Mouse (Mus musculus) macrophage (primary cell): ENCODE measurements around the gene Erp44. TPM values are rescaled to one million over a fixed set of nuclear protein-coding genes. Genes with fewer than 3 reads are reported as not detected.

Source experiments
- H3K27ac ChIP-seq: fragments of 350-480 bp; formaldehyde crosslinking; 2 replicates; pipeline ENCODE4 v1.9.0; 2021
- H3K36me3 ChIP-seq: fragments of 350-480 bp; formaldehyde crosslinking; 2 replicates; pipeline ENCODE4 v1.9.0; 2021; ENCODE audit errors: inconsistent target
- H3K4me3 ChIP-seq: fragments of 350-480 bp; formaldehyde crosslinking; 2 replicates; pipeline ENCODE4 v1.9.0; 2021; ENCODE audit errors: inconsistent target
- H3K79me2 ChIP-seq: fragments of 350-480 bp; formaldehyde crosslinking; 2 replicates; pipeline ENCODE4 v1.9.0; 2021; ENCODE audit errors: inconsistent target
- WGBS: methylation state at CpG from one replicate; pipeline ENCODE4 v1.1.7; 2026; ENCODE audit warnings: inconsistent platforms; ENCODE audit not compliant: missing documents; 5-methylcytosine and 5-hydroxymethylcytosine counted together
- polyA plus RNA-seq: library from polyadenylated mRNA; stranded (reverse); fragments of 250-400 nt; gene quantifications from 3 replicates; pipeline ENCODE4 v1.2.4, GENCODE M21; 2018; ENCODE audit warnings: inconsistent platforms

Erp44 gene
- polyA plus RNA-seq, 1 experiment from 2014 or later = 82.2 TPM

GRCm38 (mm10) chr4:48182115-48182806 is 97.1 kb downstream of the Erp44 start:
- 94% methylated on average over 8 of the region's 8 CpGs for WGBS
- peaks cover 13% of the 10 kb centered on the region; the same call in 1 of the 2 replicates for H3K36me3 ChIP-seq
- H3K27ac ChIP-seq = no peak overlapping the region
- H3K79me2 ChIP-seq = no peaks in the 10 kb centered on the region
- H3K4me3 ChIP-seq = no peak overlapping the region

GRCm38 (mm10) chr4:48181366-48181765 is 98.0 kb downstream of the Erp44 start:
- Histone ChIP-seq H3K79me2 (no peaks in the 10 kb centered on the region), H3K27ac (no peak overlapping the region), H3K36me3 (peaks cover 13% of the 10 kb centered on the region; the same call in 1 of the 2 replicates), H3K4me3 (no peak overlapping the region)
- WGBS = 89% methylated on average over 6 of the region's 6 CpGs

GRCm38 (mm10) chr4:48180922-48181321 is 98.4 kb downstream of the Erp44 start:
- no CpG with 5 or more reads among the region's 2 CpGs for WGBS
- H3K79me2 ChIP-seq = no peaks in the 10 kb centered on the region
- no peak overlapping the region for H3K27ac ChIP-seq
- H3K36me3 ChIP-seq = peaks cover 13% of the 10 kb centered on the region; the same call in 1 of the 2 replicates
- H3K4me3 ChIP-seq = no peak overlapping the region

- 100% methylated on average over 3 of the region's 3 CpGs for WGBS
Observed at GRCm38 (mm10) chr4:48175666-48176065, 103.7 kb downstream of the Erp44 start.

GRCm38 (mm10) chr4:48163851-48164250 is 115.5 kb downstream of the Erp44 start:
- H3K4me3 ChIP-seq = no peak overlapping the region
- H3K27ac ChIP-seq = no peak overlapping the region
- WGBS = 95% methylated on average over 5 of the region's 5 CpGs
- H3K36me3 ChIP-seq = peaks cover 16% of the 10 kb centered on the region; the same call in 1 of the 2 replicates
- no peaks in the 10 kb centered on the region for H3K79me2 ChIP-seq

More at GRCm38 (mm10) chr4:48175666-48176065, 103.7 kb downstream of the Erp44 start:
- Histone ChIP-seq H3K4me3 (no peak overlapping the region), H3K36me3 (no peaks in the 10 kb centered on the region), H3K79me2 (no peaks in the 10 kb centered on the region), H3K27ac (no peak overlapping the region)

- 98% methylated on average over 4 of the region's 4 CpGs for WGBS
- no peak overlapping the region for H3K27ac ChIP-seq
- H3K79me2 ChIP-seq = no peaks in the 10 kb centered on the region
- no peak overlapping the region for H3K4me3 ChIP-seq
- no peaks in the 10 kb centered on the region for H3K36me3 ChIP-seq
Observed at GRCm38 (mm10) chr4:48160386-48160785, 119.0 kb downstream of the Erp44 start.

GRCm38 (mm10) chr4:48155864-48156263 is 123.5 kb downstream of the Erp44 start:
- Histone ChIP-seq H3K4me3 (no peak overlapping the region), H3K27ac (no peak overlapping the region), H3K79me2 (no peaks in the 10 kb centered on the region), H3K36me3 (no peaks in the 10 kb centered on the region)
- 83% methylated on average over 1 of the region's 1 CpGs for WGBS

GRCm38 (mm10) chr4:48153229-48153628 is 126.1 kb downstream of the Erp44 start:
- H3K4me3 ChIP-seq = no peak overlapping the region
- H3K27ac ChIP-seq = no peak overlapping the region
- WGBS = 94% methylated on average over 5 of the region's 5 CpGs
- H3K79me2 ChIP-seq = no peaks in the 10 kb centered on the region
- no peaks in the 10 kb centered on the region for H3K36me3 ChIP-seq

GRCm38 (mm10) chr4:48149492-48149891 is 129.9 kb downstream of the Erp44 start:
- 100% methylated on average over 2 of the region's 2 CpGs for WGBS
- H3K36me3 ChIP-seq = no peaks in the 10 kb centered on the region
- H3K79me2 ChIP-seq = no peaks in the 10 kb centered on the region
- H3K4me3 ChIP-seq = no peak overlapping the region
- H3K27ac ChIP-seq = no peak overlapping the region

Other genes starting within 250 kb of the Erp44 start
- 0.17 to 1.2 TPM (median 0.79 TPM) in 3 replicates for gene Nr4a3, start 234.4 kb downstream of the Erp44 start, polyA plus RNA-seq
- 14.5 to 17.0 TPM (median 15.8 TPM) in 3 replicates for gene Stx17, start 154.6 kb downstream of the Erp44 start, polyA plus RNA-seq
- gene Invs, start 202 bp upstream of the Erp44 start, polyA plus RNA-seq = 4.5 to 6.1 TPM (median 5.4 TPM) in 3 replicates
- 14.9 to 27.2 TPM (median 18.6 TPM) in 3 replicates for gene Tex10, start 193.9 kb upstream of the Erp44 start, polyA plus RNA-seq